Mouse (Mus musculus) ES-E14 (cell line): ENCODE measurements around the gene Disc1. TPM values are rescaled to one million over a fixed set of nuclear protein-coding genes. Genes with fewer than 3 reads are reported as not detected.
A peak's percentile ranks its signal among the peaks of the same experiment; 100 is the strongest.

Experiments used
- DNase-seq: peaks from one replicate; pipeline ENCODE4 v3.0.0-alpha.2; 2013; ENCODE audit warnings: low read depth, low spot score
- H3K27ac ChIP-seq: 2 replicates; pipeline ENCODE4 v1.5.1; 2012; ENCODE audit warnings: low read depth, mild to moderate bottlenecking, low read length, moderate library complexity, mixed read lengths; ENCODE audit not compliant: poor library complexity, insufficient read depth, severe bottlenecking
- H3K36me3 ChIP-seq: 2 replicates; pipeline ENCODE4 v1.6.1; 2012; ENCODE audit warnings: mild to moderate bottlenecking, low read length, moderate library complexity, mixed read lengths; ENCODE audit not compliant: control insufficient read depth, poor library complexity, insufficient read depth, severe bottlenecking
- H3K4me1 ChIP-seq, 2 experiments: fragments of 150-350 bp in 1 of 2; sonication (generic) in 1 of 2; 2 replicates each; pipeline ENCODE4 v1.6.1; 2012; ENCODE audit warnings: low read length in 2 of 2, mild to moderate bottlenecking in 1 of 2, mixed read lengths in 1 of 2; ENCODE audit not compliant: control insufficient read depth in 2 of 2, insufficient read depth in 2 of 2, poor library complexity in 1 of 2
- H3K4me3 ChIP-seq, 2 experiments: fragments of 150-350 bp in 1 of 2; sonication (generic) in 1 of 2; 2 replicates each; pipeline ENCODE4 v1.5.1; 2012; ENCODE audit warnings: low read length in 2 of 2, low read depth in 1 of 2, mild to moderate bottlenecking in 1 of 2, mixed read lengths in 1 of 2; ENCODE audit not compliant: insufficient read depth in 1 of 2, poor library complexity in 1 of 2, severe bottlenecking in 1 of 2
- H3K9ac ChIP-seq: 2 replicates; pipeline ENCODE4 v1.6.1; 2012; ENCODE audit warnings: low read depth, mild to moderate bottlenecking, low read length, mixed read lengths; ENCODE audit not compliant: poor library complexity, insufficient read depth, severe bottlenecking
- H3K9me3 ChIP-seq: fragments of 150-350 bp; sonication (generic); 2 replicates; pipeline ENCODE4 v1.6.1; 2012; ENCODE audit warnings: low read depth, mild to moderate bottlenecking, low read length; ENCODE audit not compliant: control insufficient read depth, insufficient read depth
- CHD2 ChIP-seq: IDR thresholded peaks from 2 replicates; pipeline ENCODE4 v1.6.1; 2014; ENCODE audit warnings: mild to moderate bottlenecking, low read depth, low read length, inconsistent platforms
- HCFC1 ChIP-seq: IDR thresholded peaks from 2 replicates; pipeline ENCODE4 v1.6.1; 2012; ENCODE audit warnings: low read length, inconsistent platforms, borderline replicate concordance; ENCODE audit not compliant: insufficient read depth
- MAFK ChIP-seq: IDR thresholded peaks from 2 replicates; pipeline ENCODE4 v1.6.1; 2014; ENCODE audit warnings: mild to moderate bottlenecking, low read depth, low read length, inconsistent platforms; ENCODE audit not compliant: insufficient read depth
- ZC3H11A ChIP-seq: IDR thresholded peaks from 2 replicates; pipeline ENCODE4 v1.6.1; 2012; ENCODE audit warnings: low read depth, mild to moderate bottlenecking, inconsistent platforms, low read length, borderline replicate concordance
- ZNF384 ChIP-seq: IDR thresholded peaks from 2 replicates; pipeline ENCODE4 v1.6.1; 2012; ENCODE audit warnings: low read depth, low read length, inconsistent platforms
- in situ Hi-C, 2 experiments: fragments of 600-800 bp; cut with MboI; formaldehyde crosslinking; loops; one replicate each; pipeline ENCODE4 v1.15.1; 2025; ENCODE audit warnings: low sequenced_read_pairs in 2 of 2, inconsistent platforms in 1 of 2; ENCODE audit not compliant: unreplicated experiment in 2 of 2
- total RNA-seq: library from RNA; depleted of rRNA; stranded (reverse); fragments of 300-350 nt; gene quantifications from 2 replicates; pipeline ENCODE4 v1.2.3, GENCODE M21; 2012

The Disc1 gene
- total RNA-seq, 1 experiment = 2.7 TPM

DNA sequence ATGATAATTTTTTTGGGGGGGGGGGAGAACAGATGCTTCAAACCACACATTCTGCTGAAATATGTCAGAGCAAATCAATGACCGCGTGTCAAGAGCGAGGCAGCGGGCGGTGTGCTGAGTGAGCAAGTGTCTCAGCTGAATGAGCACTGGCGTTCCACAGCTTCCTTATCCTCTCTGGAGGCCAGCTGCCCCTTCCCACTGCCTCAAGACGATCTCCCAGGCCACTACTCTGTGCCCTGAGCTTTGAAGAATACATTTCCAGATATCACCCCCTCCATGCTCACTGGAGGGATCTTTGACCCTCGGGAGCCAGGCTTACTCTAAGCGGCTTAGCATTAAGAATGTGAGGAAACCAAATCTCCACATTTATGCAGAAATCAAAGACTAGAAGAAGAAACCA is 59.2 kb downstream of the Disc1 start:
- Histone ChIP-seq H3K9me3 (no peaks in the 10 kb centered on the region), H3K27ac (no peak overlapping the region), H3K4me1 (no peaks in the 10 kb centered on the region), H3K9ac (no peak overlapping the region), H3K36me3 (no peaks in the 10 kb centered on the region), H3K4me3 (no peak overlapping the region)
- no peak for TF ChIP-seq MAFK
- TF ChIP-seq CHD2 = no peak
- TF ChIP-seq HCFC1 = no peak
- no peak for TF ChIP-seq ZC3H11A
- no peak for TF ChIP-seq ZNF384
- DNase-seq = no peak
- in situ Hi-C loops = no loop called here

DNA sequence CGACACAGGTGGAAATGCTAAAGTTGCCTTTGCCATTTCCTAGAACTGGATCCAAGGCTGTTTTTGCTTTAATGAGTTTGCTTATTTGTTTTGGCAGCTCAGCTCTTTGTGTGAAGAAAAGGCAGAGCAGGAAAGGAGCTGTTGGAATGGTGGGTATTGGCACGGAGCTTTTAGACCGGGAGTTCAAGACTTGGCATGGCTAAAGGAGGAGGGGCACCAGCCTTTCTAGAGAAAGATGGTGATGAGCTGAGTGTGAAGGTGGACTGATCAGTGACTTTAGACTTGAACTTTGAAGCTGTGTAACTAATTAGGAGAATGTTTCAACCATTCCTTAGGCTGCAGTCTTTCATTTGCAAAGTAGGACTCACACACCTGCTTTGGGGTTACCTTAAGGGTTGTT is 59.8 kb downstream of the Disc1 start:
- H3K4me1 ChIP-seq = no peaks in the 10 kb centered on the region
- no peak overlapping the region for H3K4me3 ChIP-seq
- no peak for TF ChIP-seq ZNF384
- TF ChIP-seq MAFK = no peak
- no peak for TF ChIP-seq CHD2
- TF ChIP-seq HCFC1 = no peak
- no peak for TF ChIP-seq ZC3H11A
- H3K9ac ChIP-seq = no peak overlapping the region
- no peaks in the 10 kb centered on the region for H3K9me3 ChIP-seq
- no peaks in the 10 kb centered on the region for H3K36me3 ChIP-seq
- in situ Hi-C loops = no loop called here
- H3K27ac ChIP-seq = no peak overlapping the region
- DNase-seq = no peak

DNA sequence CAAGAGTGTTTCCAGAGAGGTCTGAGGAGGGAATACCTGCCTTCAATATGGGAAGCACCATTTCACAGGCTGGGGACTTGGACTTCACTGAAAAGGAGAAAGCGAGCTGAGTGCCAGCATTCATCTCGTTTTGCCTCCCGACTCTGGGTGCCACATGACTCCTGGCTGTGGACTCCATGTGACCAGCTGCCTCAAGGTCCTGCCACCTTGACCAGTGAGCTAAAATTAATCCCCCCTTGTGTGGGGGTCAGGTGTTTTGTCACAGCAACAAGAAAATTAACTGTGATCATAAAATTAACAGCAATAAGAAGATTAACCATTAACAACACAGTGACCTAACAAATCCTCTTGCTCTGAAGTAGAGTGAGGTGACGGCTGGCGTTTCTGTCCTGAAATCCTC is 61.3 kb downstream of the Disc1 start:
- H3K4me1 ChIP-seq = no peaks in the 10 kb centered on the region
- H3K27ac ChIP-seq = no peak overlapping the region
- H3K9me3 ChIP-seq = no peaks in the 10 kb centered on the region
- in situ Hi-C loops = no loop called here
- H3K4me3 ChIP-seq = no peak overlapping the region
- TF ChIP-seq HCFC1 = no peak
- no peak for TF ChIP-seq MAFK
- no peak for TF ChIP-seq ZC3H11A
- TF ChIP-seq ZNF384 = no peak
- no peak for TF ChIP-seq CHD2
- no peak for DNase-seq
- H3K9ac ChIP-seq = no peak overlapping the region
- no peaks in the 10 kb centered on the region for H3K36me3 ChIP-seq

DNA sequence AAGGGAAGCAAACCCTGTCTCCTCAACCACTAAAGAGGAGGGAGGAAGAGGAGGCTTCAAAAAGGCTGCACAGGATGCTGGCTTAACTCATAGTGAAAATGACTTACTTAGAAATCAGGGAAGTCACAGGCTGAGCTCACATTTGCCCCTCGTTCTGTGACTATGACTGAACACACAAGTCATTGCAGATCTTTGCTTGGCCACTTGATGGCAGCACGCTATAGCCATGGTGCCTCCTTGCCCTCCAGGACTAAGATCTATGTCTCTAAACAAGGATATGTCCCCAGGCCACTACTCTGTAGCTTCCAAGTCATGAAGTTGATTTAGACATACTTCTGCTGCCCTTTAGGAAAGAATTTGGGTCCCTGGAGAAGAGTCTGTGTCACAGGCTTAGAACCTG is 62.6 kb downstream of the Disc1 start:
- TF ChIP-seq ZNF384 (no peak), CHD2 (no peak), MAFK (no peak), HCFC1 (no peak), ZC3H11A (no peak)
- no peaks in the 10 kb centered on the region for H3K36me3 ChIP-seq
- H3K9me3 ChIP-seq = no peaks in the 10 kb centered on the region
- H3K9ac ChIP-seq = no peak overlapping the region
- H3K4me3 ChIP-seq = no peak overlapping the region
- peak; percentile 37 for DNase-seq
- H3K4me1 ChIP-seq = no peaks in the 10 kb centered on the region
- H3K27ac ChIP-seq = no peak overlapping the region
- in situ Hi-C loops = no loop called here

DNA sequence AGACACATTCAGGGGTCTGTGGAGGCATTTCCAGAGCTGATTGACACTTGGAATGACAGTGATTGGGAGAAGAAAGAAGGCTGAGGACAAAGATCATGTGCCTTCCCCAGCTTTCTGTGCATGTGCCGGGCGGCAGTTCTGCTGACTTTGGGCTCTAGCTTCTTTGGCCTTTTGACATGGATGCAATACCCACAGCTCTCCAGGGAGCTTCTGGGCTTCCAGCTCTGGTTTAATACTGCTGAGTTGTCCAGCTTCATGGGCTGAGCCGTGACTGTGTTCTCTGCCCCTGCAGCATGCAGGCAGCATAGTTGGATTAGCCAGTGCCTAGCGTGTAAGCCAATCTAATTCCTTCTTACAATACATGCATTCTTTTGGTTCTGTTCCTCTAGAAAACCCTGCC is 72.5 kb downstream of the Disc1 start:
- in situ Hi-C loops = no loop called here
- Histone ChIP-seq H3K4me3 (no peak overlapping the region), H3K9me3 (no peaks in the 10 kb centered on the region), H3K9ac (no peak overlapping the region), H3K4me1 (no peaks in the 10 kb centered on the region), H3K27ac (no peak overlapping the region), H3K36me3 (no peaks in the 10 kb centered on the region)
- TF ChIP-seq HCFC1 (no peak), ZC3H11A (no peak), MAFK (no peak), CHD2 (no peak), ZNF384 (no peak)
- DNase-seq = no peak
